Mouse (Mus musculus) heart, postnatal 36 days (tissue): ENCODE data around the gene Eif2b2. TPM values are rescaled to one million over a fixed set of nuclear protein-coding genes. Genes with fewer than 3 reads are reported as not detected.

Experiments used
- DNase-seq, 2 experiments: peaks; one replicate each; pipeline ENCODE4 v3.0.0; 2021 to 2022
- intact Hi-C: fragments of 180-260 bp; cut with DNase I; formaldehyde crosslinking; loops from one replicate; pipeline ENCODE4 v1.15.1; 2025
- microRNA-seq, 2 experiments: library from miRNA; unstranded; fragments of <30 nt; microRNA quantifications; one replicate each; pipeline ENCODE4 v1.2.0; 2021; ENCODE audit warnings: borderline number of aligned reads in 2 of 2
- total RNA-seq, 2 experiments: library from RNA; stranded (reverse); gene quantifications; 2 replicates each; pipeline ENCODE4 v1.2.3; 2021

Eif2b2 gene
- total RNA-seq, 2 experiments from 2014 or later: 42.7 to 47.7 TPM

DNA sequence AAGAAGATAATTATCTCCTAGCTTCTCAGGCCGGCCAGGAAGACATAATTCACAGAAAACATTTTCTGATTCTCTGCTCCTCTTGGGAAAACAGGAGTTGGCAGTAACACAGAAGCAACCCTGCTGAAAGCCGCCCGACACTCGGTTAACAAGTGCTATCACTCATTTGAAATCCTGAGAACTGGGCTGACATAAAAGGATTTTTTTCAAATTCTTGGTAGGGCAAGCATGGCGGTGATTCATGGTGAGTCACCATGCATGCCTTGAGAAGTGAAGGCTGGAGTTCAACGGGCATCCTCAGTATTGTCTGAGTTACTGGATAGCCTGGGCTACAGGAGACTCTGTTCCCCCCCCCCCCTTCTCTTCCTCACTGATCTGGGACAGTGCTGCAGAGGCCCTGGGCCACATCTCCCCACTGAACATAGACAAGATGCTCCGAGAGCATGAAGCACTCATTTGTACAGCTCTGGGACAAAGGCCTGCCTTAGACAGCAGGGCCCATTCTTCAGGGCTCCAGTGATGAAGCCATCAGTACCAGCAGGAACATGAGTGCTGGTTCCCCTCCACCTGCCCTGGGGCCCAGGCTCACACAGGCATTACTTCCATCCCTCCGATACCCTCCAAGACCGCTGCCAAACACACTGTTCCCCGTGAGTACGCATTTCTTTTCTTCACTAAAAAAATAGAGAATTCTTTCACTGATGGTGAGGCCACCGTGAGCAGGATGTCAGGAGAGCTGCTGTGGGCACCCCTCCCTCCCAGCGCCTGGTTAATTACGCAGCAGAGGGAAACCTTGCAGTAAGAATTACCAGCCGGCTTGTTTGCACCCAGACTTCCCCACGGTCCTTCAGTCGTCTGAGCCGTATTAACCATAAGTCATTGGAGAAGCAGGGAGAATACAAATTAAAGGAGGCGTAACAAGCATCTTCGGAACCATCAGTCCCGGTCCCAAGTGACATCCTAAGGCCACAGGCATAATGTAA is 14.4 kb downstream of the Eif2b2 start:
- intact Hi-C loops: no loop called here
- no peak for DNase-seq

DNA sequence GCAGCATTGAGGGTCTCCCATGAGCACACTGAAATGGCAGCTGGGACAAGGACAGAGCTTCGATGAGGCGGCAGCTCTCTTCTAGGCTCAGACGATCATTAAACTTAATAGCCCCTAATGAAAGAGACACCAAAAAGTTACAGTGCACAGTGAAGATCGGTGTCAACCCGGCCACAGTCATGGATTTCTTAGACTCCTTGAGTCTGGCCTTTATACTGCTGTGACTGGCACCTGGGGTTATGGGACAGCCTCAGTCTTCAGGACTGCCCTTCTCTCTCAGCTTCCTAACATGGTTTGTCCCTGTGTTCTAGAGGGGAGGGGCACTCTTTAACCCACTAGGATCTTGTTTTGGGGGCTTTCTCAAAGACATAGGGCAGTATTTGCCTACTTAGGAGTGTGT is 18.3 kb downstream of the Eif2b2 start:
- intact Hi-C loops: no loop called here
- DNase-seq: no peak

DNA sequence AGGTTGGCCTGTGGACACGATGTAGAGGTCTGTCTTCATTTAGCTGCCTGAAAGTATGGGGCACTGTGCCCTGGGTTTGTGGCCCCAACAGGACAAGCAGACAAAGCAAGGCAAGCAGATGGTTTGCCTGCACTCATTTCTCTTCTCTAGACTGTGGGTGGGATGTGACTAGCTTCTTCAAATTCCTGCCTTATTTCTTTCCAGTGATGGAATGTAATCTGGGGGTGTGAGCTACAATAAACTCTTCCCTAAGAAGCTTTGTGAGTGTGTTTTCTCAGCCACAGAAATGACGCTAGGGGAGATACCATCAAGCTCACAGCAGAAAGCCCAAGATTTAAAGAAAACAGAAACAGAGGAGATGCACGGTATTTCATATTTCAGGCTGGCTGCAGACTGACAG is 32.8 kb downstream of the Eif2b2 start:
- no peak for DNase-seq
- intact Hi-C loops: no loop called here

DNA sequence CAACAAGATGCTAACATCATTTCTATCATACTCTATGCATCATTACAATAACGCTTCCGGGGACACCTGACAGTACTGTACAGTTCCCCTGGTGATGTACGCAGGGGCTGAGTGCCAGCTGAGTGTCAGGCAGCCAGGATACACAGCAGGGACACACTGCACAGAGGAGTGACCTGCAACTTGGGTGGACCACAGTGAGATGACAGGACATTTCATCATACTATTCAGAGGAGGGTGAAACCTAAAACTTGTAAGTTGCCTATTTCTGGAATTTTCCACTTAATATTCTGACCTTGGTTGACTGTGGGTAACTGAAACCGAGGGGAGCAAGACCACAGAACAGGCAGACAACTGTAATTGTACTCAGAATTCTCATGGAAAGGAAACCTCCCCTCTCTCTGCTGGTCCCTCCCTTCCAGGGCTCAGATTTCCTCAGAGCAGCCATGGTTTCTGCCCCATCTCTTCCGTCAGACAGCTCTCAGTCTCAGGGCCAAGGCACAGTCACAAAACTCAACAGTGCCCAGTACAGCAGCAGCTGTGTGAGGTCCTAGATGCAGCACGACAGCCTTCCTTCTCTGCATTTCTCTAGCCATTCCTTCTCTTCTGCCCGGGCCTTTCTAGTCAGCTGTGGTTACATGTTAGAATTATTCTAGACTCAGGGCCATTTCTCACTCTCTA is 36.9 kb downstream of the Eif2b2 start:
- DNase-seq: no peak

DNA sequence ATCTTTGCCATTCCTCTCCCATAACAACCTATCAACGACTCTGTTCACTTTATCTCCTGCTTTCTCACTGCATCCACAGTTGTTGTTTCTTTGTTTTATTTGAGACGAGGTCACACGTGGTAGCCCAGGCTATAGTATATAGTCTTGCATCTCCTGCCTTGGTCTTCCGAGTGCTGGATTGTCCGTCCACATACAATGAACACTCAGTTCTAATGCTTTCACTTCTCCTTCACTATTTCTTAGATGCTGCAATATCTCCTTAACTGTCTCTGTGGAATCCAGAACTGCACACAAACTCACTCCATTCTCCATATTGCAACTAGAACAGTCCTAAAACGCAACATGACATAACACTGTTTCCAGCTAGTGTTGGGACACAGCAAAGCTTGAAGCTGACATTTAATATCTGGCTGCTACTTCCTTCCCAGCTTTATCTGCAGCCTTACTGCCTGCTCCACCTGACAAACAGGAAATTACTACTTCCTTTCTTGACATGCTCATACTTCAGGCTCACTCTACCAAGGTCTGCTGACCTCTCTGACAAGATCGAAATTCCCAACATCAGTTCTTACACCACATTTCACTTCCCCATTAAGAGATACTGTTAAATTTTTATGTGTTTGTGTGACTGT is 37.8 kb downstream of the Eif2b2 start:
- DNase-seq: no peak
- intact Hi-C loops: no loop called here

More for the DNA sequence above, 36.9 kb downstream of the Eif2b2 start:
- intact Hi-C loops: no loop called here

DNA sequence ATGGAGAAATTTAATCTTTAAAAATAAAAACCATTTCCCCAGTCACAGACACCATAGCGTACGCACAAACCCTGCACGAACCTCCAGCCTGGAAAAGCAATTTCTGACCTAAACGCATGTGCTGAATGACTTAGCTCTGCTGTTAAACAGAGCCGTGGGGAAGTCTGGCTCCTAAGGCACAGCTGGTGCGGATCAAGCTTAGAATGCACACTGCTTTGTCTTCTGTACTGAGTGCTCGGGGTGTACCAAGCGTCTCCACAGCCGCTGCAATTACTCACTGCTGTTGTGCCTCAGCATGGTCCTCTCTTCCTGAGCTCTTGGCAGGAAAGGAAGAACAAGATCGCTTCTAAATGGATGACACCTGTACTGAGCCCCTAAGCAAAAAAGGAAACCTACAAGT is 43.2 kb downstream of the Eif2b2 start:
- intact Hi-C loops: no loop called here
- DNase-seq: no peak

DNA sequence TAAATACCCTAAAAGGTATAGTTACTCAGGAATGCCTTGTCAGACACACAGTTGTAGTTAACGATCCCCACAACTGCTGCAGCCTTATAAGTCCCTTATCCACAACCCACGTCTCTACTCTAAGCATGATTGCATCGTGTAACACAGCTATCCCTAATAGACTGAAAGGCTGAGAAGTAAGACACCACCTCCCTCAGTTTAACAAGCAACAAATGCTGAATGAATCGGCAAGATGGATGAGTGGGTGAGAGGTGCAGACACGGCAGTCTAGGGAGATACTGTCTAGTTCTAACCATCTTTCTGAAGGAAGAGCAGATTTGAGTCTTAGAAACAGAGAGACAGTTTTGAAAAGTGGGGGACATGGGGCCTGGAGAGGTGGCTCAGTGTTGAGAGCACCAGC is 43.9 kb downstream of the Eif2b2 start:
- DNase-seq: no peak
- intact Hi-C loops: no loop called here

DNA sequence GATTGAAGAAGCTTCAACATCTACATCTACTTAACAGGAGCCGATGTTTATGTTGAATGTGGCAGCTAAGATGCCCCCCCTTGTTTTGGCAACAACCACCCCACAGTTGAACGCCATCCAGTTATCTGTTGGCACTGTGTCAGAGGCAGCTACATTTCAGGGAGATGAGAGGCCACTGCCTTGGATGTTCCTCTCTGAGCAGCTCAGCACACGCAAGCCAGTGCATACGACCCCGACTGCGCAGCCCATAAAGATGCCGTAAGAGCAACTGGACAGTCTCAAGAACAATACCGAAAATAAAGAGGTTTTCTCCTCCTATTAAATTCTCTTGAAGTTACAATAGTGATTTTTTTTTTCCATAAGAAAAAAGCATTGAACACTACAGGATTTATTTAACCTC is 45.2 kb downstream of the Eif2b2 start:
- DNase-seq: no peak
- intact Hi-C loops: no loop called here

DNA sequence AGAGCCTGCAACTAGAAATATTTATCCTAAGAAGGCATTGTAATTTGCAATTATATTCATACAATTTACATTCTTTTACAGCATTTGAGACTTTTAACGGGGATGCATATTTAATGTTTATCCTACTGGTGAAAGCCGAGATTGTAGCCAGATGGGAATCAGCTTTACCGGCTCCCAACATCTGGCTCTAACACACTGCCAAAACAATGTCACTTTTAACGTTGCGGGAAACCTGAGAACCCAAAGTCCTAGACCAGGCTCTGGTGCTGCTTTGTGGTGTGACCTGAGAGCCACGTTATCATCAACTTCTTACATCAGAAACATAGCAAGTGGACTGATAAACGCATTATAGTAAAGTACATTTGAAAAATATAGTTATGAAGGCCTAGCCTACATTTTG is 45.7 kb downstream of the Eif2b2 start:
- DNase-seq: no peak
- intact Hi-C loops: no loop called here

DNA sequence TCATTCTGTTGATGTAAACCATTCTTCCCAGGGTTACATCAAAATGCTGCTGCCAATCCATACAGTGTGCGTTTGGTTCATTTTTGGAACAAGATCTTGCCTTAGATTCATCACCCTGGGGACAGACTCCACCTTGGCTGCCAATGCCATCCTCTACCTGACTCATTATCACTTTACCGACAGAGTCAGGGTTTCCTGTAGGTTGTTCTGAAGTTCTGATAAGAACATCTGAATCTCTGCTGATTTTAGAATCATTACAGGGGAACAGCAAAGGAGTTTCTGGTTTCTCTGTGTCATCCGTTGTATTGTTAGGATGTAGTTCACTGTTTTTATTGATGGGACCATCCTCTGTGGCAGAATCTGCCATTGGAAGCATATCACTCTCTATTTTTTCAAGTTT is 47.0 kb downstream of the Eif2b2 start:
- DNase-seq: no peak
- intact Hi-C loops: no loop called here

DNA sequence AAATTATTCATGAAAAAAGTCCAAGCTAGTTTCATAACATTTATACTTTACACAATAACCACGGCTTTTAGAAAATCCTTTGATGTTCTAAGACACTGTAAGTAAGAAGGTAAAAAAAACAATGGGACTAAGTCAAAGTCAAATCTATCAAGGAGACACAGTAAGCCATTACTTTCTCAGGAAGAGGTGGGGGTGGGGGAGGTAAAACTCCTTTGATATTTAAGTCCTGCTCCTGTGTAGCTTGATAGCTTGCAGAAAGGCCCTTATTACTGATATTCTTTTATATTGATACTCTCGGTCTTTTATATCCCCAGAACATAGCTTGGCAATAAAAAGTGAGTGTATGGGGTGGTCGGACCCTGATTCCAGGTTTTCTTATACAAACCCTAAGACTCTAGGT is 50.5 kb downstream of the Eif2b2 start:
- intact Hi-C loops: no loop called here
- DNase-seq: no peak

DNA sequence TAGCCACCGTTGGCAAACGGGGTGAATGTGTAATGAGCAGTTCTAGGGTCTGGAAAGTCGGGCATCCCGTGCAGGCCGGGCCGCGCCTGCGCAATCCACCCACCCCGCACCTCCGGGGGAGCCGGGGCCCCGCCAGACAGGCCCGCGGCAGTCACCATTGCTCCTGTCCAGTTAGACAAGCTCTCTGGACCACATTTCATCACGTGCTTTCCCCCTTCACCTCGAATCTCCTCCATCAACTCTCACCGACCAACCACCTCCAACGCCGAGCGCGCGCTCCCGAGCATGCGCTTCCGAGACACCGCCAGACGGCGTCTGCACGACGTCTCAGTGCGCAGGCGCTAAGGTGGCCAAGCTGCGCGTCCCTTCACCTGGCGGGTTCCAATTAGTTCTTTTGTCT is 51.0 kb downstream of the Eif2b2 start, which contains the start of gene Mlh3:
Gene Mlh3, minus strand, starts transcription at position 281 of the 400 bp plus-strand sequence.
- intact Hi-C loops: no loop called here
- DNase-seq: peak; percentile 80 to 87

DNA sequence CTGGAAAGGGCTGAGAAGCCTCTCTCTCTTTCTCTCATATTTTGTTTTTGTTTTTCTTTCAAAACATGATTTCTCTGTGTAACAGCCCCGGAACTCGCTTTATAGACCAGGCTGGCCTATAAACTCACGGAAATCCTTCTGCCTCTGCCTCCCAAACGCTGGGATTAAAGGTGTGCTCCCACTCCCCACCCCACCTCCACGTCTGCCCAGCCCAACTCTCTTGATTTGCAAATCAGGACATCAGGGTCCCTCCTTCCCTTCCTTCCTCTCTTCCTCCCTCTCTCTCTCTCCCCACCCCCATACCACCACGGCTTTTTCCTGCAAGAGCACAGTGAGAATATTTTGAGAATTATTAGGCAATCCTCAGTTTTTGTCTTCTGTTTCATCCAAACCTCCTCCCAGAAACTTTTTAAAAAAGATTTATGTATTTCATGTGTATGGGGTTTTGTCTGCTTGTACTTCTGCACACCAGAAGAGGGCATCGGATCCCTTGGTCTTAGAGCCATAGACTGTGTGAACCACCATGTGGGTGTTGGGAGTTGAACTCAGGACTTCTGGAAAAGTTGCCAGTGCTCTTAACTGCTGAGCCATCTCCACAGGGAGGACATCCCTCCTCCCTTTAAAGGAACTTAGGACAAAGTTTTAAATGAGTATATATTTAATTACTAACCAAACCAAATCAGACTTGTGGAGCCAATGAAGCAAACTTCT is 52.0 kb downstream of the Eif2b2 start:
- no peak for DNase-seq
- intact Hi-C loops: no loop called here

DNA sequence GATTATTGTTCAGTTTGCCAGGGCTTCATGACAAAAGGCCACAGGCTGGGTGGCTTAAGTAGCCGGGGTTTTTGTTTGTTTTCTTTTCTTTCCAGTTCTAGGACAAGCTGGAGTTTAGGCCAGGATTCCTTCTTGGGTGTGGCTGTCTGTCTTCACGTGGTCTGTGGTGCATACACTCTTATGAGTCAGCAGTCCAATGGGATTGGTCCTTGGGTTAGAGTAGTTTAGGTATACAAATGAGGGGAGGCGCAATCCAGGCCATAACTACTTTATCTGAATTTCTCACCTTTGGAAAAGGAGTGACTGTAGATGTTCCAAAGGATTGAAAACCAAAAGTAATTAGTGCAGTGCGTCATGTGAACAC is 52.5 kb downstream of the Eif2b2 start:
- intact Hi-C loops: no loop called here
- DNase-seq: no peak

DNA sequence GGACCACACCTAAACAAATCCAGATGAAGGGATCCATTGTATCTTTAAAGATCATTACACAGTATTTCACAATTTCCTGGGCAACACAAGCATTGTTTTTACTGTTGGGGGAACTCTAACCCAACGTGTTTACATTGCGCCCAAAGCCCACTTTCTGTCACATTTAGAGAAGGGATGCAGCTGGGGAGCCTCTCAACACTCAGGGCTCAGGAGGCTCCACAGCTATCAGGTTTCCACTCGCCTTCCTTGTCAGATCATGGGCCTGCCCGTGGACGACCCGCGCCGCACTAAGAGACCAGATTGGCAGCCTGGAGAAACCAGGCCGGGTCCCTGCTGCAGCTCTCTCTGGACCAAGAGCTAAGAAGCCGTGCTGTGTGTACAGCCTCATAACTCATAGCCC is 54.2 kb downstream of the Eif2b2 start:
- intact Hi-C loops: no loop called here

More for the DNA sequence above, 54.2 kb downstream of the Eif2b2 start:
- DNase-seq: no peak

Small RNA genes lying within 50 kb of the gene (microRNA-seq; reads per million reads assigned to microRNA genes)
- 0 to 0.67 reads per million in 2 experiments for gene Mir6938

Other genes starting within 250 kb of the Eif2b2 start
- gene Fcf1, start 248.6 kb upstream of the Eif2b2 start, total RNA-seq: 10 to 100 TPM; 37.0 to 37.2 TPM
- gene Arel1, start 248.6 kb upstream of the Eif2b2 start, total RNA-seq: 10 to 100 TPM; 40.4 to 46.7 TPM
- 10 to 100 TPM; 26.3 to 27.7 TPM for gene Ylpm1, start 223.2 kb upstream of the Eif2b2 start, total RNA-seq
- 1 to 10 TPM; 2.1 to 2.3 TPM for gene Prox2, start 108.7 kb upstream of the Eif2b2 start, total RNA-seq
- gene Dlst, start 108.6 kb upstream of the Eif2b2 start, total RNA-seq: 100 to 1,000 TPM; 681 to 829 TPM
- 1 to 10 TPM; 3.6 to 3.9 TPM for gene Rps6kl1, start 68.2 kb upstream of the Eif2b2 start, total RNA-seq
- 1 to 10 TPM; 3.4 to 4.6 TPM for gene Pgf, start 41.7 kb upstream of the Eif2b2 start, total RNA-seq
- gene Mlh3, start 51.1 kb downstream of the Eif2b2 start, total RNA-seq: 1 to 10 TPM; 7.5 to 8.7 TPM
- gene Acyp1, start 69.0 kb downstream of the Eif2b2 start, total RNA-seq: 10 to 100 TPM; 15.9 to 22.1 TPM
- 1 to 10 TPM; 2.3 to 2.9 TPM for gene Zc2hc1c, start 69.1 kb downstream of the Eif2b2 start, total RNA-seq
- 100 to 1,000 TPM; 100 to 106 TPM for gene Nek9, start 119.9 kb downstream of the Eif2b2 start, total RNA-seq
- gene Tmed10, start 155.4 kb downstream of the Eif2b2 start, total RNA-seq: 100 to 1,000 TPM; 158 to 175 TPM